19 mouse cellular contexts compared by ENCODE assay signal in genomic region chr7:80214459-80214858, GRCm38 (mm10). TPM values are rescaled to one million over a fixed set of nuclear protein-coding genes. Genes with fewer than 3 reads are reported as not detected.
DNase-seq lines count a peak whose midpoint lies in the region; ATAC-seq and TF ChIP-seq lines count a peak whose summit lies in the region.
"Had no signal": no experiment of that assay in that cellular context is flagged by ENCODE, and none has a peak within 500 bp of the region (broad histone marks: within the 10 kb centered on the region; RNA-seq: fewer than 3 reads in every experiment).

No protein-coding gene starts in this region.

- H3K4me3 ChIP-seq in forebrain, embryonic 12.5 days (replicated peaks) = no peak overlapping the region
- no peak overlapping the region for H3K4me3 ChIP-seq in forebrain, postnatal 0 days (ENCODE audit: low read depth, low read length)
- no peak overlapping the region for H3K4me3 ChIP-seq in midbrain, embryonic 12.5 days
- H3K4me3 ChIP-seq in midbrain, embryonic 11.5 days (ENCODE audit: low read depth, low read length) = no peak overlapping the region
- H3K4me3 ChIP-seq in embryonic facial prominence, embryonic 13.5 days = no peak overlapping the region
- H3K4me3 ChIP-seq in liver, postnatal 0 days (ENCODE audit: low read depth, low read length) = no peak overlapping the region
- no peak overlapping the region for H3K4me3 ChIP-seq in thymus, adult 2 months (ENCODE audit: control insufficient read depth, insufficient read depth, low read length)
- H3K4me3 ChIP-seq: gastrocnemius, adult 2 months; limb, embryonic 15.5 days; stomach, embryonic 15.5 days had no signal

- peak overlapping the region; percentile 75; the same call in 1 of the 2 replicates for H3K27ac ChIP-seq in forebrain, embryonic 12.5 days
- no peak overlapping the region for H3K27ac ChIP-seq in forebrain, postnatal 0 days (ENCODE audit: low read depth, low read length)
- 0 out of 2 replicates have a peak overlapping the region, but pooled peaks have one; percentile 71 for H3K27ac ChIP-seq in midbrain, embryonic 12.5 days (replicated peaks)
- H3K27ac ChIP-seq in midbrain, embryonic 11.5 days (ENCODE audit: low read depth, low read length) = no peak overlapping the region
- H3K27ac ChIP-seq in embryonic facial prominence, embryonic 13.5 days = 0 out of 2 replicates have a peak overlapping the region, but pooled peaks have one; percentile 60
- 0 out of 2 replicates have a peak overlapping the region, but pooled peaks have one; percentile 4 for H3K27ac ChIP-seq in liver, postnatal 0 days (ENCODE audit: low read depth)
- no peak overlapping the region for H3K27ac ChIP-seq in thymus, adult 2 months (ENCODE audit: control insufficient read depth, insufficient read depth, low read length)
- H3K27ac ChIP-seq: gastrocnemius, adult 2 months; limb, embryonic 15.5 days had no signal

- TF ChIP-seq EP300 in liver, postnatal 0 days (IDR thresholded peaks at IDR 0.05; ENCODE audit: low read depth) = no peak

- no peak for ATAC-seq in forebrain, embryonic 12.5 days (ENCODE audit: low FRiP score)
- no peak for ATAC-seq in forebrain, postnatal 0 days
- ATAC-seq in midbrain, embryonic 12.5 days (ENCODE audit: low FRiP score, low read depth) = no peak
- ATAC-seq in midbrain, embryonic 11.5 days (ENCODE audit: low FRiP score) = no peak
- no peak for ATAC-seq in embryonic facial prominence, embryonic 13.5 days (ENCODE audit: insufficient number of reproducible peaks, insufficient read depth, low FRiP score, low TSS enrichment, low read depth)
- ATAC-seq in liver, postnatal 0 days = no peak
- ATAC-seq: inflammation-experienced regulatory T-cells, adult 6 months; Patski had no signal

- no peak for TF ChIP-seq POLR2A in thymus, adult 2 months (IDR thresholded peaks at IDR 0.05; ENCODE audit: control insufficient read depth, extremely low read depth, insufficient read depth, low read length, poor library complexity)

- DNase-seq in forebrain, postnatal 0 days = no peak
- DNase-seq in midbrain, embryonic 11.5 days (ENCODE audit: low spot score, missing footprints) = no peak
- DNase-seq in liver, postnatal 0 days = no peak
- DNase-seq in thymus, adult 2 months = no peak
- DNase-seq in layer of hippocampus, adult 18-20 months (ENCODE audit: low spot score in 2 of 2) = no peak
- DNase-seq: adrenal gland, postnatal 36 days; cerebellum, postnatal 10 days; heart, postnatal 14 days; lung, postnatal 36 days; midbrain, embryonic 14.5 days; right cerebral cortex, postnatal 25 days had no signal

- WGBS in forebrain, embryonic 12.5 days = 72% methylated on average over 8 of the region's 8 CpGs
- 75% methylated on average over 8 of the region's 8 CpGs for WGBS in forebrain, postnatal 0 days
- 72% methylated on average over 8 of the region's 8 CpGs for WGBS in midbrain, embryonic 12.5 days
- WGBS in midbrain, embryonic 11.5 days = 71% methylated on average over 8 of the region's 8 CpGs
- 68% methylated on average over 8 of the region's 8 CpGs for whole genome bisulfite sequencing in embryonic facial prominence, embryonic 13.5 days
- WGBS in liver, postnatal 0 days (ENCODE audit: insufficient replicate concordance) = 79% methylated on average over 8 of the region's 8 CpGs
- WGBS in thymus, adult 2 months = 89% methylated on average over 8 of the region's 8 CpGs

- H3K36me3 ChIP-seq in forebrain, embryonic 12.5 days (replicated peaks) = peaks cover 61% of the 10 kb centered on the region
- H3K36me3 ChIP-seq in forebrain, postnatal 0 days (ENCODE audit: insufficient read depth) = peaks cover 48% of the 10 kb centered on the region
- H3K36me3 ChIP-seq in midbrain, embryonic 12.5 days = peaks cover 45% of the 10 kb centered on the region
- H3K36me3 ChIP-seq in midbrain, embryonic 11.5 days (ENCODE audit: control insufficient read depth, insufficient read depth, low read length) = peaks cover 8% of the 10 kb centered on the region
- peaks cover 58% of the 10 kb centered on the region for H3K36me3 ChIP-seq in embryonic facial prominence, embryonic 13.5 days
- peaks cover 72% of the 10 kb centered on the region for H3K36me3 ChIP-seq in liver, postnatal 0 days (replicated peaks; ENCODE audit: insufficient read depth, low read length)
- H3K36me3 ChIP-seq in thymus, adult 2 months (ENCODE audit: control insufficient read depth, insufficient read depth, low read length) = peaks cover 39% of the 10 kb centered on the region

- H3K4me1 ChIP-seq in forebrain, embryonic 12.5 days = peaks cover 9% of the 10 kb centered on the region
- H3K4me1 ChIP-seq in forebrain, postnatal 0 days (ENCODE audit: insufficient read depth) = no peaks in the 10 kb centered on the region
- peaks cover 10% of the 10 kb centered on the region for H3K4me1 ChIP-seq in midbrain, embryonic 12.5 days
- no peaks in the 10 kb centered on the region for H3K4me1 ChIP-seq in midbrain, embryonic 11.5 days (ENCODE audit: control insufficient read depth, insufficient read depth, low read length)
- H3K4me1 ChIP-seq in embryonic facial prominence, embryonic 13.5 days = peaks cover 11% of the 10 kb centered on the region
- peaks cover 25% of the 10 kb centered on the region for H3K4me1 ChIP-seq in liver, postnatal 0 days (ENCODE audit: insufficient read depth)
- peaks cover 18% of the 10 kb centered on the region for H3K4me1 ChIP-seq in thymus, adult 2 months (replicated peaks; ENCODE audit: control insufficient read depth, insufficient read depth, low read length)

- no peak overlapping the region for H3K9ac ChIP-seq in forebrain, embryonic 12.5 days
- H3K9ac ChIP-seq in forebrain, postnatal 0 days = no peak overlapping the region
- H3K9ac ChIP-seq in midbrain, embryonic 12.5 days (replicated peaks) = no peak overlapping the region
- no peak overlapping the region for H3K9ac ChIP-seq in midbrain, embryonic 11.5 days (ENCODE audit: low read length)
- 0 out of 2 replicates have a peak overlapping the region, but pooled peaks have one; percentile 58 for H3K9ac ChIP-seq in embryonic facial prominence, embryonic 13.5 days
- no peak overlapping the region for H3K9ac ChIP-seq in liver, postnatal 0 days (replicated peaks)
- H3K9ac ChIP-seq: limb, embryonic 15.5 days; stomach, embryonic 15.5 days had no signal

- H3K4me2 ChIP-seq in forebrain, embryonic 12.5 days = no peak overlapping the region
- no peak overlapping the region for H3K4me2 ChIP-seq in forebrain, postnatal 0 days (ENCODE audit: low read depth)
- H3K4me2 ChIP-seq in midbrain, embryonic 12.5 days (replicated peaks) = no peak overlapping the region
- no peak overlapping the region for H3K4me2 ChIP-seq in midbrain, embryonic 11.5 days
- H3K4me2 ChIP-seq in embryonic facial prominence, embryonic 13.5 days = no peak overlapping the region
- no peak overlapping the region for H3K4me2 ChIP-seq in liver, postnatal 0 days (ENCODE audit: low read depth, low read length)
- H3K4me2 ChIP-seq: limb, embryonic 15.5 days; stomach, embryonic 15.5 days had no signal

- no peaks in the 10 kb centered on the region for H3K27me3 ChIP-seq in forebrain, embryonic 12.5 days
- H3K27me3 ChIP-seq in forebrain, postnatal 0 days (ENCODE audit: insufficient read depth, low read length) = no peaks in the 10 kb centered on the region
- H3K27me3 ChIP-seq in midbrain, embryonic 12.5 days = no peaks in the 10 kb centered on the region
- H3K27me3 ChIP-seq in midbrain, embryonic 11.5 days (ENCODE audit: control insufficient read depth, insufficient read depth, low read length) = no peaks in the 10 kb centered on the region
- H3K27me3 ChIP-seq in embryonic facial prominence, embryonic 13.5 days = no peaks in the 10 kb centered on the region
- no peaks in the 10 kb centered on the region for H3K27me3 ChIP-seq in liver, postnatal 0 days (ENCODE audit: insufficient read depth, low read length)
- H3K27me3 ChIP-seq in thymus, adult 2 months (ENCODE audit: control insufficient read depth, insufficient read depth, low read length) = no peaks in the 10 kb centered on the region
- H3K27me3 ChIP-seq: limb, embryonic 15.5 days; Patski; stomach, embryonic 15.5 days had no signal

- TF ChIP-seq CTCF in forebrain, postnatal 0 days (IDR thresholded peaks at IDR 0.05; ENCODE audit: low read depth) = no peak
- no peak for TF ChIP-seq CTCF in liver, postnatal 0 days (IDR thresholded peaks at IDR 0.05; ENCODE audit: low read depth)
- TF ChIP-seq CTCF in thymus, adult 2 months (IDR thresholded peaks at IDR 0.05; ENCODE audit: borderline replicate concordance, control insufficient read depth, extremely low read depth, insufficient read depth, low read length, poor library complexity) = no peak

- no peaks in the 10 kb centered on the region for H3K9me3 ChIP-seq in forebrain, embryonic 12.5 days
- no peaks in the 10 kb centered on the region for H3K9me3 ChIP-seq in forebrain, postnatal 0 days (ENCODE audit: low read length)
- no peaks in the 10 kb centered on the region for H3K9me3 ChIP-seq in midbrain, embryonic 12.5 days
- H3K9me3 ChIP-seq in midbrain, embryonic 11.5 days (ENCODE audit: control insufficient read depth, low read length) = no peaks in the 10 kb centered on the region
- H3K9me3 ChIP-seq in embryonic facial prominence, embryonic 13.5 days = no peaks in the 10 kb centered on the region
- H3K9me3 ChIP-seq in liver, postnatal 0 days (ENCODE audit: low read length) = no peaks in the 10 kb centered on the region
- H3K9me3 ChIP-seq: limb, embryonic 15.5 days; stomach, embryonic 15.5 days had no signal

RNA-seq across cellular contexts. Expression of gene Cib1, which starts 18.2 kb away (rescaled TPM):
- 34.7 and 41.6 TPM in 2 replicates for polyA plus RNA-seq in forebrain, embryonic 12.5 days (2016; fragmentation: Nextera tagmentation; extraction: Ambion mirVana)
- 11.3 and 16.4 TPM in 2 replicates for total RNA-seq in forebrain, postnatal 0 days (2014; rRNA removed)
- 29.0 and 29.3 TPM in 2 replicates for polyA plus RNA-seq in forebrain, postnatal 0 days (2015; fragmentation: Nextera tagmentation; extraction: Ambion mirVana)
- polyA plus RNA-seq in midbrain, embryonic 12.5 days (2016; fragmentation: Nextera tagmentation; extraction: Ambion mirVana) = 41.3 and 42.3 TPM in 2 replicates
- polyA plus RNA-seq in midbrain, embryonic 11.5 days (2014; fragmentation: Nextera tagmentation; extraction: Ambion mirVana) = 49.8 and 55.0 TPM in 2 replicates
- polyA plus RNA-seq in embryonic facial prominence, embryonic 13.5 days (2015; fragmentation: Nextera tagmentation; extraction: Ambion mirVana) = 69.9 and 71.1 TPM in 2 replicates
- 79.4 and 89.2 TPM in 2 replicates for polyA plus RNA-seq in liver, postnatal 0 days (2015; fragmentation: Nextera tagmentation; extraction: Ambion mirVana)
- 152 and 192 TPM in 2 replicates for polyA plus RNA-seq in thymus, adult 2 months (2012; rRNA removed)
- 10 to 100 TPM; 22.3 to 25.3 TPM for total RNA-seq in layer of hippocampus, adult 18-20 months (2021)

RNA-seq across cellular contexts. Expression of gene Gdpgp1, which starts 18.2 kb away (rescaled TPM):
- 4.2 and 4.8 TPM in 2 replicates for polyA plus RNA-seq in forebrain, embryonic 12.5 days (2016; fragmentation: Nextera tagmentation; extraction: Ambion mirVana)
- total RNA-seq in forebrain, postnatal 0 days (2014; rRNA removed) = 4.1 and 5.8 TPM in 2 replicates
- polyA plus RNA-seq in forebrain, postnatal 0 days (2015; fragmentation: Nextera tagmentation; extraction: Ambion mirVana) = 1.3 and 2.6 TPM in 2 replicates
- 4.0 and 4.6 TPM in 2 replicates for polyA plus RNA-seq in midbrain, embryonic 12.5 days (2016; fragmentation: Nextera tagmentation; extraction: Ambion mirVana)
- 3.8 and 4.5 TPM in 2 replicates for polyA plus RNA-seq in midbrain, embryonic 11.5 days (2014; fragmentation: Nextera tagmentation; extraction: Ambion mirVana)
- polyA plus RNA-seq in embryonic facial prominence, embryonic 13.5 days (2015; fragmentation: Nextera tagmentation; extraction: Ambion mirVana) = 3.8 TPM in 2 replicates
- polyA plus RNA-seq in liver, postnatal 0 days (2015; fragmentation: Nextera tagmentation; extraction: Ambion mirVana) = 1.5 and 1.6 TPM in 2 replicates
- polyA plus RNA-seq in thymus, adult 2 months (2012; rRNA removed) = 5.3 and 5.4 TPM in 2 replicates
- 1 to 10 TPM; 6.0 to 6.1 TPM for total RNA-seq in layer of hippocampus, adult 18-20 months (2021)

RNA-seq across cellular contexts. Expression of gene Sema4b, which starts 27.8 kb away (rescaled TPM):
- polyA plus RNA-seq in forebrain, embryonic 12.5 days (2016; fragmentation: Nextera tagmentation; extraction: Ambion mirVana) = 16.7 and 19.4 TPM in 2 replicates
- total RNA-seq in forebrain, postnatal 0 days (2014; rRNA removed) = 24.5 and 35.6 TPM in 2 replicates
- 17.0 and 22.4 TPM in 2 replicates for polyA plus RNA-seq in forebrain, postnatal 0 days (2015; fragmentation: Nextera tagmentation; extraction: Ambion mirVana)
- 17.7 and 20.9 TPM in 2 replicates for polyA plus RNA-seq in midbrain, embryonic 12.5 days (2016; fragmentation: Nextera tagmentation; extraction: Ambion mirVana)
- 9.6 and 10.5 TPM in 2 replicates for polyA plus RNA-seq in midbrain, embryonic 11.5 days (2014; fragmentation: Nextera tagmentation; extraction: Ambion mirVana)
- polyA plus RNA-seq in embryonic facial prominence, embryonic 13.5 days (2015; fragmentation: Nextera tagmentation; extraction: Ambion mirVana) = 18.6 and 19.8 TPM in 2 replicates
- polyA plus RNA-seq in liver, postnatal 0 days (2015; fragmentation: Nextera tagmentation; extraction: Ambion mirVana) = 11.7 and 13.5 TPM in 2 replicates
- polyA plus RNA-seq in thymus, adult 2 months (2012; rRNA removed) = 37.4 and 44.1 TPM in 2 replicates
- 10 to 100 TPM; 22.0 to 23.6 TPM for total RNA-seq in layer of hippocampus, adult 18-20 months (2021)

RNA-seq across cellular contexts. Expression of gene Ttll13, which starts 31.7 kb away (rescaled TPM):
- 1.1 and 1.3 TPM in 2 replicates for polyA plus RNA-seq in forebrain, embryonic 12.5 days (2016; fragmentation: Nextera tagmentation; extraction: Ambion mirVana)
- 0.48 and 2.0 TPM in 2 replicates for total RNA-seq in forebrain, postnatal 0 days (2014; rRNA removed)
- 1.4 and 1.5 TPM in 2 replicates for polyA plus RNA-seq in forebrain, postnatal 0 days (2015; fragmentation: Nextera tagmentation; extraction: Ambion mirVana)
- 1.9 and 2.4 TPM in 2 replicates for polyA plus RNA-seq in midbrain, embryonic 12.5 days (2016; fragmentation: Nextera tagmentation; extraction: Ambion mirVana)
- polyA plus RNA-seq in midbrain, embryonic 11.5 days (2014; fragmentation: Nextera tagmentation; extraction: Ambion mirVana) = 0.53 and 0.91 TPM in 2 replicates
- polyA plus RNA-seq in embryonic facial prominence, embryonic 13.5 days (2015; fragmentation: Nextera tagmentation; extraction: Ambion mirVana) = 0.90 and 2.3 TPM in 2 replicates
- polyA plus RNA-seq in liver, postnatal 0 days (2015; fragmentation: Nextera tagmentation; extraction: Ambion mirVana) = 0.43 TPM in 2 replicates
- 0.54 and 0.62 TPM in 2 replicates for polyA plus RNA-seq in thymus, adult 2 months (2012; rRNA removed)
- 1 to 10 TPM; 1.9 to 2.8 TPM for total RNA-seq in layer of hippocampus, adult 18-20 months (2021)
- polyA plus RNA-seq: inflammation-experienced regulatory T-cells, adult 6 months had no signal

RNA-seq across cellular contexts. Expression of gene Ngrn, which starts 46.6 kb away (rescaled TPM):
- 56.8 TPM in 2 replicates for polyA plus RNA-seq in forebrain, embryonic 12.5 days (2016; fragmentation: Nextera tagmentation; extraction: Ambion mirVana)
- 67.2 and 74.9 TPM in 2 replicates for total RNA-seq in forebrain, postnatal 0 days (2014; rRNA removed)
- polyA plus RNA-seq in forebrain, postnatal 0 days (2015; fragmentation: Nextera tagmentation; extraction: Ambion mirVana) = 71.4 and 72.0 TPM in 2 replicates
- polyA plus RNA-seq in midbrain, embryonic 12.5 days (2016; fragmentation: Nextera tagmentation; extraction: Ambion mirVana) = 56.7 and 57.5 TPM in 2 replicates
- polyA plus RNA-seq in midbrain, embryonic 11.5 days (2014; fragmentation: Nextera tagmentation; extraction: Ambion mirVana) = 53.1 and 53.2 TPM in 2 replicates
- polyA plus RNA-seq in embryonic facial prominence, embryonic 13.5 days (2015; fragmentation: Nextera tagmentation; extraction: Ambion mirVana) = 52.2 and 52.5 TPM in 2 replicates
- polyA plus RNA-seq in liver, postnatal 0 days (2015; fragmentation: Nextera tagmentation; extraction: Ambion mirVana) = 20.9 and 23.1 TPM in 2 replicates
- 43.2 and 53.8 TPM in 2 replicates for polyA plus RNA-seq in thymus, adult 2 months (2012; rRNA removed)
- 10 to 100 TPM; 44.3 to 44.6 TPM for total RNA-seq in layer of hippocampus, adult 18-20 months (2021)

Comparison
In these comparisons a context has a peak if more than half of its experiments do, and no peak if none do; other contexts are left out.
1. H3K27ac ChIP-seq: peak in forebrain, embryonic 12.5 days (single experiment), midbrain, embryonic 12.5 days (single experiment), embryonic facial prominence, embryonic 13.5 days (single experiment) and liver, postnatal 0 days (single experiment); none in forebrain, postnatal 0 days (single experiment), midbrain, embryonic 11.5 days (single experiment) and thymus, adult 2 months (single experiment).